Mouse (Mus musculus) skeletal muscle tissue, adult 2 months (tissue): ENCODE results near the gene Gtf3c4.
A peak's percentile ranks its signal among the peaks of the same experiment; 100 is the strongest.

Experiments used
- DNase-seq: peaks from one replicate; pipeline ENCODE4 v3.0.0-alpha.2; 2012; ENCODE audit warnings: low read depth, low spot score

Gene Gtf3c4

GRCm38 (mm10) chr2:28840222-28840951 lies at the start of gene Gtf3c4, which contains the start of gene Ddx31:
Gene Gtf3c4 (minus strand): TSS chr2:28840360.
Gene Ddx31 (plus strand): TSS chr2:28840406.
- peak; percentile 95 for DNase-seq

DNA sequence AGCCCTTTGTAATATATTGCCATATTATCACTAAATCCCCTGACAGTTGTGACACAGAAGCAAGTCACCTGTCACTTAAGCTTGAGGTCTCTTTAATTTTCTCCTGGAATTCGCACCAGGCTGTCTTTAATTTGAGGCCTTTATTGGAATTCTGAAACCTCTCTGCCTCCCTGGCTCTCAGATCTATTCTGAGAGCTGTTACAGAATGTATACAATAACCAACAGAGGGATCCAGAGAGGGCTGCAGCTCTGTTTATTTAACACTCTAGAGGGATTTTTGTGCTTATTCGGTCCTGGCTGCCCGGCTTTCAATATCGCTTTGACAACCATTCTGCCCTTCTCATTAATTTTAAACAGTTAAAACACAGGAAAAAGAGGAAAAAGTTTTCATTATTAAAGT lies 44.8 kb upstream of the Gtf3c4 start:
- no peak for DNase-seq

GRCm38 (mm10) chr2:28882826-28883485 lies 42.8 kb upstream of the Gtf3c4 start:
- DNase-seq, result peak; percentile 54

- no peak for DNase-seq
These were observed 41.9 kb upstream of the Gtf3c4 start for GRCm38 (mm10) chr2:28882047-28882446.

DNA sequence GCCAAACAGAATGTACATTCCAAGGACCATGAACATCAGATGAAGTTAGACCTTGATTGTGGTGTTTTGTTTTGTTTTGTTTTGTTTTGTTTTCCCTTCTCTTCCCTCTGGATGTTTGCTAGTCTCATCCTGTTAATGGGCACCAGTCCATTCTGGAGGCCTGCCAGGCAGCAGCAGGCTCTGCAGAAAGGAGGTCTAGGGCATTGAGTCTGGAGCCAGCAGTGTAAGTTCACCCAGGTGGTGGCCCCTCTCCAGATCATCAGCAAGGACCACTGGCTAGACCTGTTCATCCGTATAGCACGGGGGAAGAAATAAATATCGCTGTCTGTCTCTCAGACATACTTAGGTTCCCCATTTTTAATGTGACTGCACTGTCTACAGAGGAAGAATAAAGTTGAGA lies 41.1 kb upstream of the Gtf3c4 start:
- no peak for DNase-seq

GRCm38 (mm10) chr2:28875554-28875953 lies 35.4 kb upstream of the Gtf3c4 start:
- no peak for DNase-seq

GRCm38 (mm10) chr2:28867495-28867894 lies 27.3 kb upstream of the Gtf3c4 start:
- no peak for DNase-seq

DNA sequence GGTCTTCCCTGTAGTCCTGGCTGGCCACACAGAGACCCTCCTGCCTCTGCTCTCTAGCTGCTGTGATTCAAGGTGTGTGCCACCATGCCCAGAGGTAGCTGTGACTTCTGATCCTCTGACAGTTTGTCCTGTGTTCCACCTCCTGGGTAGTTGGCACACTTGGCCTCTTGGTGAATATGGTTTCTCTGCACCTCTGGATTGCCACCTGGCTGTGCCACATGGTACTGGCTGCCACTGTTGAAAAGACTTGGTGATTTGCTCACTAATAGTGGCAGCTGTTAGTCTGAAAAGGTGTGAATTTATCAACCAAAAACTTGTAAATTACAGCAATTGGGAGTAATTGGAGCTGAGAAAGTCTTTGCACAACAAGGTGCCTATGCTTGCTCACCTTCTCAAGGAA lies 23.7 kb upstream of the Gtf3c4 start:
- DNase-seq, result no peak

DNA sequence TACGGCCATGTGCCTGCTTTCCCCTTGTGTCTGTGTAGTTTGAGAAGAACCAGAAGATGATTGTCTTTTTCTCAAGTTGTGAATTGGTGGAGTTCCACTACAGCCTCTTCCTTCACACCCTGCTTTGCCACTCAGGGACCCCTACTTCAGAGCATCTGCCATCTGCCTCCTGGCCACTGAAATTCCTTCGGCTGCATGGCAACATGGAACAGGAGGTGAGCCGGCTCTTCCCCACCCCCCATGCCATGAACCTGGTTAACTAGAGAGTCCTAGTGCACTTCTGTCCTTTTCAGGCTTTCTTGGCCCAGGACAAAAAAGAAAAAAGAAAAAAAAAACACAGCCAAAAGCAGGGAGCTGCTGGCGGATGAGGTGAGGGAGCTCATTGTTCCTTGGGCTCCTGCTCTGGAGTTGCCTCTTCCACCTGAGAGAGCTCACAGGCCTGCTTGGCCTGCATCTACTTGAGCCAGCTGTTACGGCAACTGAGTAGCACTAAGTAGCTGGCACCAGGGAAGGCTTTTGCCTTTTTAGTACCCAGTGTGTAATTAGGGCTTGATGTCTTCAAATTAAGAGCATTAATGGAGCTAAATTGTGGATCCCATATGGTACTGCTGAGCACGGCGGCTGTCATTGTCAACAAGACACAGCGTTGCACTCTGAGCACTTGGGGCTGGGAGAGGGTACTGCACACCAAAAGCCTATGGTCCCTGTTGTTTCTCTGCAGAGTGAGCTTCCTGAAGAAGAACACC lies 20.7 kb upstream of the Gtf3c4 start:
- no peak for DNase-seq

DNA sequence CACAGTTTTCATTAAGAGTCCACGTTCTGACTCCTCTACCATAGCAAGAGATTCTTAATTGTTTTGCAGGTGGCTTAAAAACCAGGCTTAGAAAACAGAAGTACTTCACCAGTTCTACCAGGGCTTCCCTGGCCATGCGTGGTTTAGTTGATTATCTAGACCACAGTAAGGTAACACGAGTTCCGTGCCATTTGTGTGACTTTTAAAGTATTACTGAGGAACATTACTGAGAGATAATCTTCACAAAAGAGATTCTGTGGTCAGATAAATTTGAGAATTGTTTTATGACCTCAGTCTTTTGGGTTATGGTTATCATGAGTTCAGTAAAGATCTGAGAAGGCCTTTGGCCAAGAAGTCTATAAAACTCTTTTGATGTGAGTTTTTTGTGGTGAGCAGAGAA lies 19.1 kb upstream of the Gtf3c4 start:
- no peak for DNase-seq

DNA sequence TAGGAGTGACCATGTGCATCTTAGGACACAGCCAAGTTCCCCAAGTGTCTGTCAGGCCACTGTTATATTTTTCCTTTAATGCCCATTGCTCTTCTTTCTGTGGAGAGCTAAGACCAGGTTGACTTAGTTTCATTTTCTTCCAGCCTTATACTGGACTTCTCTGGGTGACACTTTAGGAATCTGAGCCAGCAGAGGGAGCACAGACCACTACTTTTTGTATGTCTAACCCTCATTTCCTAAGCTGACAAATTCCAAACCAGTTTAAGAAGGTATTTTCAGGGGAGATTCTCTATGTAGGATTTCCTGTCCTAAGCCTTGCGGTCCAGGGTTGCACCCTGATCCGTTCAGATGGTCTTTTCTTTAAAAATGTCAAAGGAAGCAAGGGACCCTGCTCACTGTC lies 15.6 kb upstream of the Gtf3c4 start:
- no peak for DNase-seq

- no peak for DNase-seq
These were observed 12.4 kb upstream of the Gtf3c4 start for GRCm38 (mm10) chr2:28852594-28852993.

- DNase-seq, result no peak
These were observed 8.7 kb upstream of the Gtf3c4 start for GRCm38 (mm10) chr2:28848879-28849278.

DNA sequence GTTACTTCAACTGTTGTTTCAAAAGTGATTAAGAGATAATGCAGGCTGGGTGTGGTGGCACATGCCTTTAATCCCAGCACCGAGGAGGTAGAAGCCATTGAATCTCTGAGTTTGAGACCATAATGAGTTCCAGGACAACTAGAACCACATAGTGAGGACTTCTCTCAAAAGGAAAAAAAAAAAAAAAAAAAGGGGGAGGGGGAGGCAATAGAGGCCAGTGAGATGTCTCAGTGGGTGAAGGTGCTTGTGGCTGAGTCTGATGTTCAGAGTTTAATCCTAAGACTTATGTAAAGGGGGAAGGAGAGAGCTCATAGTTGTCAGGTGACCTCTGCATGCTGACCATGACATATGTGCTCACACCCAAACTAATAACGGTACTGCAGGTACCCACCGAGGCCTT lies 1.9 kb upstream of the Gtf3c4 start:
- no peak for DNase-seq

GRCm38 (mm10) chr2:28839501-28840221 lies 499 bp downstream of the Gtf3c4 start:
- peak; percentile 4 for DNase-seq

- DNase-seq, result no peak
These were observed 3.8 kb downstream of the Gtf3c4 start for GRCm38 (mm10) chr2:28836181-28836940.

DNA sequence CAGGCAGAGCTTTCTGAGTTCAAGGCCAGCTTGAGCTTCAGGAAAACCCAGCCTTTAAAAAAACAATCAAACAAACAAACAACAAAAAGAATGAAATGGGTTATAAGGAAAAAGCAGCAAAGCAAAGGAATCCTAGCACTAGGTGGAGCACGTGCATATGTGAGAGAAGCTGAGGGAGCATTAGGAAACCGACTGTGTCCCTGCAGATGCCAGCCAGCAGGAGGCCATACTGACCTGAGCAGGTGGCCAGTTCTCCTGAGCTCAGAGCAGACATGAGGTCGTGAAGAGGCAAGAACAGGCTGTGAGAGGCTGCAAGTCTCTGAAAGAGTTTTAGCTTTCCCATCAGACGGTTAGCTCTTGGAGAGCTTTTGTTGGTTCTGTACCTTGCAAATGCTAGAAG lies 10.9 kb downstream of the Gtf3c4 start:
- no peak for DNase-seq

DNA sequence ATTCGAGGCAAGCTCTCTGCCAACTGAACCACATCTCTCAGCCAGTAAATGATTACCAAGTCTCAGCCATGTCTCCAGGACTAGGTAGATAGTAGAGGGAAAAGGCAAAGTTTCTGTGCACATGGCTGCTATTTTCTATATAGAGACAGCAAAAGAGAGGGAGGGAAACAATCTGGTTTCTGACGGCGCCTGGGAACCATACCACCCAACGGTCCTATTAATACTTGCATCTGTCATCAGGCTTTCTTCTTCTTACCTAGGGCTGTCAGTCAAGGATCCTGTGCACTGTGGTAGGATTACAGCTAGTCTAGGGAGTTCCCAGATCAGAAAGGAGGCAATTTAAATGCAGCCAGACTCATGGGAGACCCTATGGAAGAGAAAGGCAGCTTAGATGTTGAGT lies 21.3 kb downstream of the Gtf3c4 start:
- no peak for DNase-seq

GRCm38 (mm10) chr2:28810260-28811013 lies 29.7 kb downstream of the Gtf3c4 start:
- no peak for DNase-seq

DNA sequence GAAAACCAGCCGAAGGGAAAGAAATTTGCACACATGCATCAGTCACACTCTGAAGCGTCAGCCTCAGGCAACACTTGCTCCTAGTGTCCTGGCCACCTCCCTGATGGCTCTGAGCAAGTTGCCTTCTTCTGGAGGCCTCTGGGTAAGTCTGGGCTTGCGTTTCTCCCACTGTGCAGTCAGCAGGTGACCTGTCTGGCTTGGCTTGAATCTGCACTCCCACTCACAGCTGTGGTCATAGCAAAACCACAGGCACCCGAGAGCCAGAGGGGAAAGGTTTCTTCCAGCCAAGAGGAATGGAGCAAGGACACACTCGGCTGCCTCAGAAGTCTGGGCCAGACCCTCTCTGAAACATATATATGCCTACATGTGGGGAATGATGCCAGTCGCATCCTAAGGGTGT lies 31.3 kb downstream of the Gtf3c4 start:
- no peak for DNase-seq
